Mouse (Mus musculus) splenic B cell, adult 2 months (primary cell): ENCODE data around the gene Pkp3.

Source experiments
- DNase-seq: peaks from one replicate; pipeline ENCODE4 v3.0.0-alpha.2; 2011; ENCODE audit warnings: low read depth, low spot score
- H3K27me3 ChIP-seq: 2 replicates; pipeline ENCODE4 v1.6.1; 2012; ENCODE audit warnings: mild to moderate bottlenecking, low read length, moderate library complexity, mixed read lengths; ENCODE audit not compliant: control insufficient read depth, poor library complexity, insufficient read depth, severe bottlenecking
- H3K36me3 ChIP-seq: 2 replicates; pipeline ENCODE4 v1.6.1; 2012; ENCODE audit warnings: mild to moderate bottlenecking, low read length, moderate library complexity, mixed read lengths; ENCODE audit not compliant: control insufficient read depth, poor library complexity, insufficient read depth, severe bottlenecking

The Pkp3 gene

GRCm38 (mm10) chr7:141064175-141064574 lies 13.8 kb upstream of the Pkp3 start:
- no peak for DNase-seq
- H3K36me3 ChIP-seq, result no peaks in the 10 kb centered on the region
- H3K27me3 ChIP-seq, result no peaks in the 10 kb centered on the region

- no peak for DNase-seq
- no peaks in the 10 kb centered on the region for H3K36me3 ChIP-seq
- H3K27me3 ChIP-seq, result no peaks in the 10 kb centered on the region
Observed at GRCm38 (mm10) chr7:141064576-141064975, 13.4 kb upstream of the Pkp3 start.

- no peaks in the 10 kb centered on the region for H3K27me3 ChIP-seq
- no peak for DNase-seq
- no peaks in the 10 kb centered on the region for H3K36me3 ChIP-seq
Observed at GRCm38 (mm10) chr7:141068351-141068750, 9.7 kb upstream of the Pkp3 start.

GRCm38 (mm10) chr7:141070058-141070862 lies 7.8 kb upstream of the Pkp3 start:
- DNase-seq, result peak; percentile 67
- H3K27me3 ChIP-seq, result no peaks in the 10 kb centered on the region
- no peaks in the 10 kb centered on the region for H3K36me3 ChIP-seq

- H3K27me3 ChIP-seq, result no peaks in the 10 kb centered on the region
- peak; percentile 84 for DNase-seq
- H3K36me3 ChIP-seq, result no peaks in the 10 kb centered on the region
Observed at GRCm38 (mm10) chr7:141072017-141072745, 5.8 kb upstream of the Pkp3 start.

- H3K36me3 ChIP-seq, result no peaks in the 10 kb centered on the region
- DNase-seq, result no peak
Observed at GRCm38 (mm10) chr7:141073782-141074181, 4.2 kb upstream of the Pkp3 start.

GRCm38 (mm10) chr7:141078876-141079275 lies 858 bp downstream of the Pkp3 start:
- Histone ChIP-seq H3K27me3 (no peaks in the 10 kb centered on the region), H3K36me3 (no peaks in the 10 kb centered on the region)
- no peak for DNase-seq

More at GRCm38 (mm10) chr7:141073782-141074181, 4.2 kb upstream of the Pkp3 start:
- H3K27me3 ChIP-seq, result no peaks in the 10 kb centered on the region

- Histone ChIP-seq H3K36me3 (no peaks in the 10 kb centered on the region), H3K27me3 (no peaks in the 10 kb centered on the region)
- no peak for DNase-seq
Observed at GRCm38 (mm10) chr7:141079481-141080449, 1.7 kb downstream of the Pkp3 start.

GRCm38 (mm10) chr7:141087894-141088293 lies 9.9 kb downstream of the Pkp3 start:
- no peaks in the 10 kb centered on the region for H3K36me3 ChIP-seq
- H3K27me3 ChIP-seq, result no peaks in the 10 kb centered on the region
- DNase-seq, result peak; percentile 48

- DNase-seq, result peak; percentile 36
- Histone ChIP-seq H3K27me3 (no peaks in the 10 kb centered on the region), H3K36me3 (no peaks in the 10 kb centered on the region)
Observed at GRCm38 (mm10) chr7:141088473-141088872, 10.5 kb downstream of the Pkp3 start.

GRCm38 (mm10) chr7:141090228-141090627 lies 12.2 kb downstream of the Pkp3 start:
- Histone ChIP-seq H3K36me3 (no peaks in the 10 kb centered on the region), H3K27me3 (no peaks in the 10 kb centered on the region)
- DNase-seq, result no peak

GRCm38 (mm10) chr7:141092051-141092735 lies 14.2 kb downstream of the Pkp3 start:
- DNase-seq, result peak; percentile 86
- H3K27me3 ChIP-seq, result no peaks in the 10 kb centered on the region

GRCm38 (mm10) chr7:141093950-141094349 lies 15.9 kb downstream of the Pkp3 start:
- H3K36me3 ChIP-seq, result no peaks in the 10 kb centered on the region
- DNase-seq, result no peak
- no peaks in the 10 kb centered on the region for H3K27me3 ChIP-seq

More at GRCm38 (mm10) chr7:141092051-141092735, 14.2 kb downstream of the Pkp3 start:
- H3K36me3 ChIP-seq, result no peaks in the 10 kb centered on the region
